Mouse (Mus musculus) T-helper 17 cell (primary cell): ENCODE results near the gene Zfp668.

ENCODE experiments used
- in situ Hi-C, 2 experiments: fragments of 300-600 bp; cut with MboI, MseI; formaldehyde crosslinking; loops; 1 replicate in 1 of 2; 2 replicates in 1 of 2; pipeline ENCODE4 v1.15.1; 2025; ENCODE audit warnings: high pct_unique_total_duplicates in 2 of 2

The Zfp668 gene

GRCm38 (mm10) chr7:127895442-127895841, 18.8 kb upstream of the Zfp668 start, which contains the start of the genes Gm21974 and Vkorc1:
Gene Gm21974 (minus strand): TSS chr7:127895454.
Gene Vkorc1 (minus strand): TSS chr7:127895617.
- in situ Hi-C loops = no loop called here

- in situ Hi-C loops = no loop called here
These were observed 17.9 kb upstream of the Zfp668 start for GRCm38 (mm10) chr7:127894480-127894879.

- in situ Hi-C loops = no loop called here
These were observed 14.2 kb upstream of the Zfp668 start, which contains the start of gene Prss53 for GRCm38 (mm10) chr7:127890798-127891197. Gene Prss53 (minus strand): TSS chr7:127890970.

- in situ Hi-C loops = no loop called here
These were observed 12.2 kb upstream of the Zfp668 start for GRCm38 (mm10) chr7:127888821-127889220.

GRCm38 (mm10) chr7:127887781-127888180, 11.2 kb upstream of the Zfp668 start:
- in situ Hi-C loops = no loop called here

GRCm38 (mm10) chr7:127887191-127887590, 10.6 kb upstream of the Zfp668 start:
- in situ Hi-C loops = no loop called here

GRCm38 (mm10) chr7:127886551-127886950, 9.9 kb upstream of the Zfp668 start:
- in situ Hi-C loops = no loop called here

- in situ Hi-C loops = no loop called here
These were observed 9.3 kb upstream of the Zfp668 start for GRCm38 (mm10) chr7:127885951-127886350.

GRCm38 (mm10) chr7:127880431-127880830, 3.8 kb upstream of the Zfp668 start:
- in situ Hi-C loops = no loop called here

GRCm38 (mm10) chr7:127879301-127879700, 2.7 kb upstream of the Zfp668 start:
- in situ Hi-C loops = no loop called here

- in situ Hi-C loops = no loop called here
These were observed 574 bp downstream of the Zfp668 start, which contains the start of gene Zfp646 for GRCm38 (mm10) chr7:127876041-127876466. Gene Zfp646 (plus strand): TSS chr7:127876221.

- in situ Hi-C loops = no loop called here
These were observed 1.0 kb downstream of the Zfp668 start for GRCm38 (mm10) chr7:127875627-127876001.

GRCm38 (mm10) chr7:127874812-127875626, 1.6 kb downstream of the Zfp668 start:
- in situ Hi-C loops = no loop called here

- in situ Hi-C loops = no loop called here
These were observed 6.3 kb downstream of the Zfp668 start for GRCm38 (mm10) chr7:127870136-127870821.

GRCm38 (mm10) chr7:127869149-127869810, 7.3 kb downstream of the Zfp668 start:
- in situ Hi-C loops = no loop called here

- in situ Hi-C loops = no loop called here
These were observed 9.0 kb downstream of the Zfp668 start for GRCm38 (mm10) chr7:127867641-127868040.

GRCm38 (mm10) chr7:127866434-127866833, 10.2 kb downstream of the Zfp668 start:
- in situ Hi-C loops = no loop called here

- in situ Hi-C loops = no loop called here
These were observed 18.4 kb downstream of the Zfp668 start for GRCm38 (mm10) chr7:127858258-127858657.

- in situ Hi-C loops = no loop called here
These were observed 25.7 kb downstream of the Zfp668 start for GRCm38 (mm10) chr7:127850906-127851305.

GRCm38 (mm10) chr7:127849973-127850875, 26.4 kb downstream of the Zfp668 start:
- in situ Hi-C loops = no loop called here
